9 mouse cellular contexts compared by ENCODE assay signal in genomic region chr7:126397221-126397620, GRCm38 (mm10). TPM values are rescaled to one million over a fixed set of nuclear protein-coding genes. Genes with fewer than 3 reads are reported as not detected.
DNase-seq lines count a peak whose midpoint lies in the region; ATAC-seq lines count a peak whose summit lies in the region.
"Had no signal": no experiment of that assay in that cellular context is flagged by ENCODE, and none has a peak within 500 bp of the region (broad histone marks: within the 10 kb centered on the region; RNA-seq: fewer than 3 reads in every experiment).

No protein-coding gene starts in this region.

- no peaks in the 10 kb centered on the region for H3K27me3 ChIP-seq in heart, embryonic 13.5 days (replicated peaks)
- H3K27me3 ChIP-seq in hindbrain, embryonic 15.5 days: no peaks in the 10 kb centered on the region

- ATAC-seq in heart, embryonic 13.5 days (ENCODE audit: extremely low read depth, insufficient number of reproducible peaks, low FRiP score, low TSS enrichment): no peak
- ATAC-seq in hindbrain, embryonic 15.5 days (ENCODE audit: low FRiP score, low read depth): no peak
- ATAC-seq in megakaryocyte-erythroid progenitor cell, adult 5-6 weeks (replicated peaks; ENCODE audit: low FRiP score, low TSS enrichment, poor library complexity, severe bottlenecking): 0 out of 2 replicates have a peak, but pooled peaks have one; percentile 39
- ATAC-seq in monocyte, adult 5-6 weeks (replicated peaks; ENCODE audit: insufficient number of reproducible peaks, low FRiP score, low TSS enrichment, poor library complexity, severe bottlenecking): no peak

- intact Hi-C loops in heart, postnatal 10 days (cut with DNase I): no loop called here

- H3K4me2 ChIP-seq in heart, embryonic 13.5 days: peak overlapping the region; percentile 60
- H3K4me2 ChIP-seq in hindbrain, embryonic 15.5 days: peak overlapping the region; percentile 40

- peak overlapping the region; percentile 86 for H3K4me3 ChIP-seq in heart, embryonic 13.5 days
- peak overlapping the region; percentile 9; the same call in 1 of the 2 replicates for H3K4me3 ChIP-seq in hindbrain, embryonic 15.5 days

- WGBS in heart, embryonic 13.5 days: 38% methylated on average over 6 of the region's 6 CpGs
- 62% methylated on average over 6 of the region's 6 CpGs for WGBS in hindbrain, embryonic 15.5 days

- DNase-seq in heart, postnatal 10 days: no peak
- peak; percentile 51 for DNase-seq in c-Kit-positive CD71-positive TER-119-negative erythroid progenitor cells, embryonic 14.5 days (ENCODE audit: low read depth)
- DNase-seq in MN1 (ENCODE audit: low spot score): no peak
- DNase-seq in ovary, postnatal 36 days (ENCODE audit: low spot score): no peak

- peaks cover 15% of the 10 kb centered on the region for H3K4me1 ChIP-seq in heart, embryonic 13.5 days
- H3K4me1 ChIP-seq in hindbrain, embryonic 15.5 days (replicated peaks): peaks cover 16% of the 10 kb centered on the region

- H3K9me3 ChIP-seq in heart, embryonic 13.5 days: no peaks in the 10 kb centered on the region
- H3K9me3 ChIP-seq in hindbrain, embryonic 15.5 days: no peaks in the 10 kb centered on the region

- peak overlapping the region; percentile 58 for H3K9ac ChIP-seq in heart, embryonic 13.5 days
- H3K9ac ChIP-seq in hindbrain, embryonic 15.5 days: no peak overlapping the region

- no peaks in the 10 kb centered on the region; the same call in 1 of the 2 replicates for H3K36me3 ChIP-seq in heart, embryonic 13.5 days
- H3K36me3 ChIP-seq in hindbrain, embryonic 15.5 days: no peaks in the 10 kb centered on the region

- no peak overlapping the region for H3K27ac ChIP-seq in heart, embryonic 13.5 days (replicated peaks)
- peak overlapping the region; percentile 51; the same call in 1 of the 2 replicates for H3K27ac ChIP-seq in hindbrain, embryonic 15.5 days (replicated peaks)

RNA-seq across cellular contexts. Expression of gene Nfatc2ip, which starts 0.7 kb away (rescaled TPM):
- 1.0 and 1.7 TPM in 2 replicates for polyA plus RNA-seq in heart, embryonic 13.5 days (2015; fragmentation: Nextera tagmentation; extraction: Ambion mirVana)
- 1 to 10 TPM; 6.1 to 7.0 TPM for total RNA-seq in heart, postnatal 10 days (2021)
- polyA plus RNA-seq in hindbrain, embryonic 15.5 days (2015; fragmentation: Nextera tagmentation; extraction: Ambion mirVana): 2.7 and 3.5 TPM in 2 replicates
- 14.9 and 32.5 TPM in 2 replicates for total RNA-seq in megakaryocyte-erythroid progenitor cell, adult 5-6 weeks (2014; fragmentation: Nextera tagmentation)
- 17.8 and 18.9 TPM in 2 replicates for total RNA-seq in megakaryocyte-erythroid progenitor cell, adult 5-6 weeks (2017)
- 9.6 to 13.0 TPM (median 9.7 TPM) in 3 replicates for total RNA-seq in monocyte, adult 5-6 weeks (2017)

RNA-seq across cellular contexts. Expression of gene Cd19, which starts 17.5 kb away (rescaled TPM):
- not detected in 2 replicates for polyA plus RNA-seq in heart, embryonic 13.5 days (2015; fragmentation: Nextera tagmentation; extraction: Ambion mirVana)
- total RNA-seq in heart, postnatal 10 days (2021): 1 to 10 TPM in 1 of 2 experiments, under 1 TPM in 1; 0.50 to 1.2 TPM
- polyA plus RNA-seq in hindbrain, embryonic 15.5 days (2015; fragmentation: Nextera tagmentation; extraction: Ambion mirVana): 0.06 and 0.08 TPM in 2 replicates
- 1.7 and 16.4 TPM in 2 replicates for total RNA-seq in megakaryocyte-erythroid progenitor cell, adult 5-6 weeks (2014; fragmentation: Nextera tagmentation)
- total RNA-seq in megakaryocyte-erythroid progenitor cell, adult 5-6 weeks (2017): 0.28 TPM in 1 of 2 replicates, not detected in the other
- total RNA-seq in monocyte, adult 5-6 weeks (2017): 49.1 to 63.4 TPM (median 61.8 TPM) in 3 replicates
- total RNA-seq: gastrocnemius, postnatal 36 days had no signal

RNA-seq across cellular contexts. Expression of gene Spns1, which starts 20.0 kb away (rescaled TPM):
- polyA plus RNA-seq in heart, embryonic 13.5 days (2015; fragmentation: Nextera tagmentation; extraction: Ambion mirVana): 43.7 and 44.9 TPM in 2 replicates
- 10 to 100 TPM; 34.8 to 41.2 TPM for total RNA-seq in heart, postnatal 10 days (2021)
- polyA plus RNA-seq in hindbrain, embryonic 15.5 days (2015; fragmentation: Nextera tagmentation; extraction: Ambion mirVana): 82.7 and 90.9 TPM in 2 replicates
- 24.7 and 30.7 TPM in 2 replicates for total RNA-seq in megakaryocyte-erythroid progenitor cell, adult 5-6 weeks (2014; fragmentation: Nextera tagmentation)
- total RNA-seq in megakaryocyte-erythroid progenitor cell, adult 5-6 weeks (2017): 5.2 and 8.3 TPM in 2 replicates
- total RNA-seq in monocyte, adult 5-6 weeks (2017): 10.4 to 11.6 TPM (median 10.7 TPM) in 3 replicates

RNA-seq across cellular contexts. Expression of gene Lat, which starts 27.9 kb away (rescaled TPM):
- 3.0 and 3.1 TPM in 2 replicates for polyA plus RNA-seq in heart, embryonic 13.5 days (2015; fragmentation: Nextera tagmentation; extraction: Ambion mirVana)
- total RNA-seq in heart, postnatal 10 days (2021): 1 to 10 TPM in 1 of 2 experiments, under 1 TPM in 1; 0.84 to 1.6 TPM
- 1.2 and 1.3 TPM in 2 replicates for polyA plus RNA-seq in hindbrain, embryonic 15.5 days (2015; fragmentation: Nextera tagmentation; extraction: Ambion mirVana)
- 17.3 and 28.3 TPM in 2 replicates for total RNA-seq in megakaryocyte-erythroid progenitor cell, adult 5-6 weeks (2014; fragmentation: Nextera tagmentation)
- 9.3 and 11.0 TPM in 2 replicates for total RNA-seq in megakaryocyte-erythroid progenitor cell, adult 5-6 weeks (2017)
- total RNA-seq in monocyte, adult 5-6 weeks (2017): 14.9 to 47.4 TPM (median 19.3 TPM) in 3 replicates

RNA-seq across cellular contexts. Expression of gene Rabep2, which starts 31.3 kb away (rescaled TPM):
- 19.1 and 19.4 TPM in 2 replicates for polyA plus RNA-seq in heart, embryonic 13.5 days (2015; fragmentation: Nextera tagmentation; extraction: Ambion mirVana)
- total RNA-seq in heart, postnatal 10 days (2021): 10 to 100 TPM; 10.9 to 12.5 TPM
- 22.8 and 24.2 TPM in 2 replicates for polyA plus RNA-seq in hindbrain, embryonic 15.5 days (2015; fragmentation: Nextera tagmentation; extraction: Ambion mirVana)
- total RNA-seq in megakaryocyte-erythroid progenitor cell, adult 5-6 weeks (2014; fragmentation: Nextera tagmentation): 10.2 and 13.9 TPM in 2 replicates
- 11.5 and 14.0 TPM in 2 replicates for total RNA-seq in megakaryocyte-erythroid progenitor cell, adult 5-6 weeks (2017)
- 37.8 to 61.5 TPM (median 58.5 TPM) in 3 replicates for total RNA-seq in monocyte, adult 5-6 weeks (2017)
